Mouse (Mus musculus) cerebellum, adult 11 months (tissue): Measurements from ENCODE around the gene Hoxc12.

Source experiments
- DNase-seq: peaks from one replicate; pipeline ENCODE4 v3.0.0; 2022

Hoxc12 gene

GRCm38 (mm10) chr15:102987124-102987833 is 50.7 kb downstream of the Hoxc12 start:
- peak; percentile 84 for DNase-seq

- DNase-seq: no peak
Measured at GRCm38 (mm10) chr15:102988078-102988477, 51.5 kb downstream of the Hoxc12 start.
